Mouse (Mus musculus) layer of hippocampus, adult 9-10 months (tissue): ENCODE measurements at regions not wholly inside any gene's neighbourhood (a gene's known extent, or its start where the extent isn't known, plus 50 kb on each side); places are given as distances from the start of the nearest gene placed in this dataset.

Experiments
- DNase-seq: peaks from one replicate; pipeline ENCODE4 v3.0.0; 2022; ENCODE audit warnings: low spot score

- no peak for DNase-seq
Observed at GRCm38 (mm10) chrX:12472296-12472695, 115.3 kb upstream of the Atp6ap2 start.

GRCm38 (mm10) chrX:12479207-12479606 is 108.4 kb upstream of the Atp6ap2 start:
- no peak for DNase-seq

- no peak for DNase-seq
Observed at GRCm38 (mm10) chrX:12490957-12491356, 96.6 kb upstream of the Atp6ap2 start.

- DNase-seq: no peak
Observed at GRCm38 (mm10) chrX:12493216-12493615, 94.4 kb upstream of the Atp6ap2 start.

GRCm38 (mm10) chrX:12493916-12494315 is 93.7 kb upstream of the Atp6ap2 start:
- no peak for DNase-seq

- DNase-seq: no peak
Observed at GRCm38 (mm10) chrX:12494535-12494934, 93.1 kb upstream of the Atp6ap2 start.

- DNase-seq: no peak
Observed at GRCm38 (mm10) chrX:12500601-12501000, 87.0 kb upstream of the Atp6ap2 start.

- no peak for DNase-seq
Observed at GRCm38 (mm10) chrX:12502364-12502763, 85.2 kb upstream of the Atp6ap2 start.

- DNase-seq: no peak
Observed at GRCm38 (mm10) chrX:12503581-12503980, 84.0 kb upstream of the Atp6ap2 start.

GRCm38 (mm10) chrX:12511119-12511518 is 76.5 kb upstream of the Atp6ap2 start:
- no peak for DNase-seq

GRCm38 (mm10) chrX:12525044-12525443 is 62.6 kb upstream of the Atp6ap2 start:
- DNase-seq: no peak

GRCm38 (mm10) chrX:12530406-12531311 is 56.9 kb upstream of the Atp6ap2 start:
- DNase-seq: no peak
